8 mouse cellular contexts compared by ENCODE assay signal in genomic region chr10:59957171-59958149, GRCm38 (mm10). TPM values are rescaled to one million over a fixed set of nuclear protein-coding genes. Genes with fewer than 3 reads are reported as not detected.
A peak's percentile ranks its signal among the peaks of the same experiment; 100 is the strongest.
DNase-seq lines count a peak whose midpoint lies in the region; ATAC-seq and TF ChIP-seq lines count a peak whose summit lies in the region.

No protein-coding gene starts in this region.

- peak overlapping the region; percentile 7; the same call in 1 of the 2 replicates for H3K4me3 ChIP-seq in embryonic facial prominence, embryonic 12.5 days
- H3K4me3 ChIP-seq in heart, embryonic 16.5 days (ENCODE audit: low read length), result no peak overlapping the region
- H3K4me3 ChIP-seq in cerebellum, adult 2 months (replicated peaks; ENCODE audit: insufficient read depth, low read depth, low read length), result no peak overlapping the region

- H3K27ac ChIP-seq in embryonic facial prominence, embryonic 12.5 days, result peak overlapping the region; percentile 57; the same call in 1 of the 2 replicates
- H3K27ac ChIP-seq in heart, embryonic 16.5 days (ENCODE audit: low read length), result peak overlapping the region; percentile 40; the same call in 1 of the 2 replicates
- no peak overlapping the region; the same call in 1 of the 2 replicates for H3K27ac ChIP-seq in cerebellum, adult 2 months (ENCODE audit: insufficient read depth, low read length)

- 20% methylated on average over 25 of the region's 25 CpGs for WGBS in embryonic facial prominence, embryonic 12.5 days
- WGBS in heart, embryonic 16.5 days, result 33% methylated on average over 25 of the region's 25 CpGs
- 41% methylated on average over 25 of the region's 25 CpGs for whole genome bisulfite sequencing in cerebellum, adult 2 months

- H3K36me3 ChIP-seq in embryonic facial prominence, embryonic 12.5 days, result no peaks in the 10 kb centered on the region
- H3K36me3 ChIP-seq in heart, embryonic 16.5 days (ENCODE audit: control insufficient read depth, insufficient read depth), result no peaks in the 10 kb centered on the region

- no peaks in the 10 kb centered on the region for H3K9me3 ChIP-seq in embryonic facial prominence, embryonic 12.5 days
- H3K9me3 ChIP-seq in heart, embryonic 16.5 days (replicated peaks; ENCODE audit: control insufficient read depth, low read length), result no peaks in the 10 kb centered on the region

- no peak for TF ChIP-seq CTCF in cerebellum, adult 2 months (IDR thresholded peaks at IDR 0.05; ENCODE audit: borderline replicate concordance, insufficient read depth, low read depth, low read length)

- DNase-seq in layer of hippocampus, adult 18-20 months (ENCODE audit: low spot score in 2 of 2), result peak; percentile 59 to 86
- no peak for DNase-seq in layer of hippocampus, adult 9-10 months (ENCODE audit: low spot score)
- peak; percentile 76 for DNase-seq in layer of hippocampus, adult 9-11 months
- DNase-seq in right cerebral cortex, postnatal 4 days, result peak; percentile 66
- DNase-seq in embryo, embryonic 10 days (ENCODE audit: low spot score), result no peak
- DNase-seq in cerebellum, adult 2 months, result no peak

- ATAC-seq in embryonic facial prominence, embryonic 12.5 days (ENCODE audit: insufficient number of reproducible peaks, insufficient read depth, low FRiP score, low TSS enrichment), result no peak
- ATAC-seq in heart, embryonic 16.5 days (replicated peaks; ENCODE audit: extremely low read depth, insufficient read depth, low FRiP score), result no peak

- 0 out of 2 replicates have a peak overlapping the region, but pooled peaks have one; percentile 33 for H3K9ac ChIP-seq in embryonic facial prominence, embryonic 12.5 days
- peak overlapping the region; percentile 53; the same call in 1 of the 2 replicates for H3K9ac ChIP-seq in heart, embryonic 16.5 days (ENCODE audit: low read length)

- H3K4me2 ChIP-seq in embryonic facial prominence, embryonic 12.5 days (replicated peaks), result peak overlapping the region; percentile 37
- H3K4me2 ChIP-seq in heart, embryonic 16.5 days (ENCODE audit: low read depth, low read length), result peak overlapping the region; percentile 26

- peaks cover 23% of the 10 kb centered on the region for H3K4me1 ChIP-seq in embryonic facial prominence, embryonic 12.5 days
- peaks cover 19% of the 10 kb centered on the region for H3K4me1 ChIP-seq in heart, embryonic 16.5 days (ENCODE audit: control insufficient read depth, insufficient read depth, low read length)
- H3K4me1 ChIP-seq in cerebellum, adult 2 months (ENCODE audit: control insufficient read depth, insufficient read depth, low read length), result peaks cover 2% of the 10 kb centered on the region; the same call in 1 of the 2 replicates

- no peaks in the 10 kb centered on the region for H3K27me3 ChIP-seq in embryonic facial prominence, embryonic 12.5 days
- H3K27me3 ChIP-seq in heart, embryonic 16.5 days (ENCODE audit: control insufficient read depth, insufficient read depth, low read length), result no peaks in the 10 kb centered on the region; the same call in 1 of the 2 replicates
- H3K27me3 ChIP-seq in cerebellum, adult 2 months (ENCODE audit: control insufficient read depth, insufficient read depth, low read length), result no peaks in the 10 kb centered on the region

- no peak for TF ChIP-seq POLR2A in cerebellum, adult 2 months (IDR thresholded peaks at IDR 0.05; ENCODE audit: borderline replicate concordance, insufficient read depth, low read length)

RNA-seq across cellular contexts. Expression of gene Ddit4, which starts 5.8 kb away (rescaled TPM):
- 10 to 100 TPM; 69.7 to 89.5 TPM for total RNA-seq in layer of hippocampus, adult 18-20 months (2021)
- 81.2 and 92.3 TPM in 2 replicates for polyA plus RNA-seq in embryonic facial prominence, embryonic 12.5 days (2016; fragmentation: Nextera tagmentation; extraction: Ambion mirVana)
- polyA plus RNA-seq in heart, embryonic 16.5 days (2015; fragmentation: Nextera tagmentation; extraction: Ambion mirVana), result 29.0 and 31.9 TPM in 2 replicates
- 48.3 and 53.9 TPM in 2 replicates for polyA plus RNA-seq in cerebellum, adult 2 months (2012; rRNA removed)

RNA-seq across cellular contexts. Expression of gene Ascc1, which starts 45.1 kb away (rescaled TPM):
- 10 to 100 TPM; 15.4 to 17.9 TPM for total RNA-seq in layer of hippocampus, adult 18-20 months (2021)
- 41.8 and 41.9 TPM in 2 replicates for polyA plus RNA-seq in embryonic facial prominence, embryonic 12.5 days (2016; fragmentation: Nextera tagmentation; extraction: Ambion mirVana)
- polyA plus RNA-seq in heart, embryonic 16.5 days (2015; fragmentation: Nextera tagmentation; extraction: Ambion mirVana), result 41.9 and 44.1 TPM in 2 replicates
- 25.4 and 28.8 TPM in 2 replicates for polyA plus RNA-seq in cerebellum, adult 2 months (2012; rRNA removed)

RNA-seq across cellular contexts. Expression of gene Anapc16, which starts 45.5 kb away (rescaled TPM):
- 10 to 100 TPM; 66.9 to 73.1 TPM for total RNA-seq in layer of hippocampus, adult 18-20 months (2021)
- 125 TPM in 2 replicates for polyA plus RNA-seq in embryonic facial prominence, embryonic 12.5 days (2016; fragmentation: Nextera tagmentation; extraction: Ambion mirVana)
- polyA plus RNA-seq in heart, embryonic 16.5 days (2015; fragmentation: Nextera tagmentation; extraction: Ambion mirVana), result 89.3 and 90.1 TPM in 2 replicates
- polyA plus RNA-seq in cerebellum, adult 2 months (2012; rRNA removed), result 93.2 and 95.5 TPM in 2 replicates

Comparison
In these comparisons a context has a peak if more than half of its experiments do, and no peak if none do; other contexts are left out.
1. DNase-seq: peak in layer of hippocampus, adult 18-20 months (2 of 2), layer of hippocampus, adult 9-11 months (single experiment) and right cerebral cortex, postnatal 4 days (single experiment); none in layer of hippocampus, adult 9-10 months (single experiment), embryo, embryonic 10 days (single experiment) and cerebellum, adult 2 months (0 of 2).